Mouse (Mus musculus) embryonic facial prominence, embryonic 14.5 days (tissue): ENCODE measurements around the gene Ercc6. TPM values are rescaled to one million over a fixed set of nuclear protein-coding genes. Genes with fewer than 3 reads are reported as not detected.

Experiments
- ATAC-seq: fragments of 200-750 bp; cut with Nextera tagmentation; 2 replicates; pipeline ENCODE4 v1.8.0; 2017; ENCODE audit warnings: low read depth, moderate number of reproducible peaks, moderate TSS enrichment
- DNase-seq: peaks from one replicate; pipeline ENCODE4 v3.0.0-alpha.2; 2015; ENCODE audit warnings: low spot score
- H3K27ac ChIP-seq: fragments of 300-500 bp; sonication (generic); replicated peaks from 2 replicates; pipeline ENCODE4 v1.5.1; 2014; ENCODE audit warnings: low read depth, mild to moderate bottlenecking, low read length, moderate library complexity
- H3K27me3 ChIP-seq: fragments of 300-500 bp; sonication (generic); replicated peaks from 2 replicates; pipeline ENCODE4 v1.6.1; 2014; ENCODE audit warnings: low read length; ENCODE audit not compliant: control insufficient read depth, insufficient read depth
- H3K36me3 ChIP-seq: fragments of 300-500 bp; sonication (generic); 2 replicates; pipeline ENCODE4 v1.6.1; 2014; ENCODE audit warnings: low read length, mixed read lengths; ENCODE audit not compliant: control insufficient read depth, insufficient read depth
- H3K4me1 ChIP-seq: fragments of 300-500 bp; sonication (generic); 2 replicates; pipeline ENCODE4 v1.6.1; 2014; ENCODE audit warnings: antibody characterized with exemption, low read length; ENCODE audit not compliant: control insufficient read depth, insufficient read depth
- H3K4me2 ChIP-seq: fragments of 300-500 bp; sonication (generic); 2 replicates; pipeline ENCODE4 v1.6.1; 2014; ENCODE audit warnings: low read depth, mild to moderate bottlenecking, low read length, moderate library complexity, mixed read lengths
- H3K4me3 ChIP-seq: fragments of 300-500 bp; sonication (generic); 2 replicates; pipeline ENCODE4 v1.5.1; 2014; ENCODE audit warnings: low read depth, mild to moderate bottlenecking, low read length
- H3K9ac ChIP-seq: fragments of 300-500 bp; sonication (generic); 2 replicates; pipeline ENCODE4 v1.6.1; 2014; ENCODE audit warnings: low read depth, mild to moderate bottlenecking, low read length, moderate library complexity, mixed read lengths
- H3K9me3 ChIP-seq: fragments of 300-500 bp; sonication (generic); 2 replicates; pipeline ENCODE4 v1.6.1; 2016; ENCODE audit warnings: low read length; ENCODE audit not compliant: control insufficient read depth
- WGBS: fragments of 180-500 bp; shearing (Covaris S2); extraction: QIAGEN DNeasy Blood & Tissue Kit; methylation state at CpG from one replicate; pipeline ENCODE4 v1.1.7; 2014; 5-methylcytosine and 5-hydroxymethylcytosine counted together
- polyA plus RNA-seq: library from polyadenylated mRNA; unstranded; fragments of >200 nt; fragmentation: Nextera tagmentation; extraction: Ambion mirVana; gene quantifications from 2 replicates; pipeline ENCODE4 v1.2.1, GENCODE M21; 2014

Gene Ercc6
- polyA plus RNA-seq, 1 experiment from 2014 or later = 13.4 TPM

- Histone ChIP-seq H3K36me3 (peaks cover 79% of the 10 kb centered on the region), H3K9ac (no peak overlapping the region), H3K4me1 (no peaks in the 10 kb centered on the region), H3K4me2 (no peak overlapping the region), H3K27ac (no peak overlapping the region), H3K4me3 (no peak overlapping the region), H3K9me3 (no peaks in the 10 kb centered on the region), H3K27me3 (no peaks in the 10 kb centered on the region)
- 95% methylated on average over 6 of the region's 6 CpGs for WGBS
- no peak for ATAC-seq
- DNase-seq = no peak
Observed at GRCm38 (mm10) chr14:32563661-32564060, 50.3 kb downstream of the Ercc6 start.

GRCm38 (mm10) chr14:32572519-32572918 lies 59.2 kb downstream of the Ercc6 start:
- no peak overlapping the region for H3K4me3 ChIP-seq
- H3K9ac ChIP-seq = no peak overlapping the region
- H3K9me3 ChIP-seq = no peaks in the 10 kb centered on the region
- H3K4me1 ChIP-seq = no peaks in the 10 kb centered on the region
- DNase-seq (no peak), ATAC-seq (no peak)
- no peak overlapping the region for H3K27ac ChIP-seq
- no peak overlapping the region for H3K4me2 ChIP-seq
- 67% methylated on average over 8 of the region's 8 CpGs for WGBS
- peaks cover 84% of the 10 kb centered on the region for H3K36me3 ChIP-seq
- no peaks in the 10 kb centered on the region for H3K27me3 ChIP-seq

GRCm38 (mm10) chr14:32578420-32578819 lies 65.1 kb downstream of the Ercc6 start:
- no peak overlapping the region for H3K27ac ChIP-seq
- no peak overlapping the region for H3K4me2 ChIP-seq
- ATAC-seq (no peak), DNase-seq (no peak)
- no peaks in the 10 kb centered on the region for H3K9me3 ChIP-seq
- no peak overlapping the region for H3K9ac ChIP-seq
- peaks cover 47% of the 10 kb centered on the region for H3K36me3 ChIP-seq
- no peaks in the 10 kb centered on the region for H3K4me1 ChIP-seq
- no peak overlapping the region for H3K4me3 ChIP-seq
- no peaks in the 10 kb centered on the region for H3K27me3 ChIP-seq
- WGBS = 93% methylated on average over 2 of the region's 2 CpGs

- H3K9ac ChIP-seq = no peak overlapping the region
- peaks cover 3% of the 10 kb centered on the region; the same call in 1 of the 2 replicates for H3K36me3 ChIP-seq
- DNase-seq (no peak), ATAC-seq (no peak)
- no peak overlapping the region for H3K27ac ChIP-seq
- H3K9me3 ChIP-seq = no peaks in the 10 kb centered on the region
- no peak overlapping the region for H3K4me2 ChIP-seq
- H3K4me3 ChIP-seq = no peak overlapping the region
- H3K4me1 ChIP-seq = no peaks in the 10 kb centered on the region
- WGBS = 94% methylated on average over 9 of the region's 9 CpGs
- H3K27me3 ChIP-seq = no peaks in the 10 kb centered on the region
Observed at GRCm38 (mm10) chr14:32583696-32584095, 70.4 kb downstream of the Ercc6 start.

DNA sequence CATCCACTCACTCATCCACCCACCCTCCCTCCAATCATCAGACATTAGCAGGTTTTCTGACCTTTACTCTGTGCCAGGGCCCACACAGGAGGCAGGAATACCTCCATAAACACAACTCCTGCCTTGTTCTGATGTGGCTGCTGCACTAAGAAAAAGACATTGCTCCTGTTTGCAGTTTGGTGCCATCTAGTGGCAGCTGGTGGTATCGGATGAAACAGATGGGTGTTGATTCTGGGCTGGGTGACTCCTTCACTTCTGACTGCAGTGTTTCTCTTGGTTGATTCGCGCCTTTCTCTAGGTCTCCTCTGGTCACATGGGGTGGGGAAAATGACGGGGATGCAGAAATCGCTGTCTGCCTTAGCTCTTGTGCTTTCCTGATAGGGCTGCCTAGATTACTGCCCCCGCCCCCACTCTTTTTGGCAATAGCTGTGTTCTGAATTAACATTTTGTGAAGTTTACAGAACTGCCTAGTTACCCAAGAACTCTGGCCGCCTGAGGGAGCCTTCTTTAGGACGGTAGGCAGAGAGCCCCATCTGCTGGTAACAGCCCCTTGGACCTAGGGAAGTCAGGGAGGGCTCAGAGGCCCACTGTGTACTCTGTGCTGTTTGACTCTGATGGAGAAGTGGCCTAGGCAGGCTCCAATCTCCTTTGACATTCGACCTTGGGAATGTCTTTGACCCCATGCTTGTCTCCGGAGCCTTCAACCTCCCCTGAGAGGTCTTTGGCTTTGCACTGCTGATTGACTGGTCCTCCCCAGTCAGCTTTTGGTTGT lies 73.9 kb downstream of the Ercc6 start:
- H3K9ac ChIP-seq = no peak overlapping the region
- ATAC-seq (no peak), DNase-seq (peak; percentile 61)
- peaks cover 7% of the 10 kb centered on the region; the same call in 1 of the 2 replicates for H3K27me3 ChIP-seq
- no peaks in the 10 kb centered on the region for H3K9me3 ChIP-seq
- no peak overlapping the region for H3K4me2 ChIP-seq
- no peak overlapping the region for H3K4me3 ChIP-seq
- H3K36me3 ChIP-seq = no peaks in the 10 kb centered on the region
- H3K4me1 ChIP-seq = no peaks in the 10 kb centered on the region
- no peak overlapping the region for H3K27ac ChIP-seq
- 14% methylated on average over 10 of the region's 10 CpGs for WGBS

DNA sequence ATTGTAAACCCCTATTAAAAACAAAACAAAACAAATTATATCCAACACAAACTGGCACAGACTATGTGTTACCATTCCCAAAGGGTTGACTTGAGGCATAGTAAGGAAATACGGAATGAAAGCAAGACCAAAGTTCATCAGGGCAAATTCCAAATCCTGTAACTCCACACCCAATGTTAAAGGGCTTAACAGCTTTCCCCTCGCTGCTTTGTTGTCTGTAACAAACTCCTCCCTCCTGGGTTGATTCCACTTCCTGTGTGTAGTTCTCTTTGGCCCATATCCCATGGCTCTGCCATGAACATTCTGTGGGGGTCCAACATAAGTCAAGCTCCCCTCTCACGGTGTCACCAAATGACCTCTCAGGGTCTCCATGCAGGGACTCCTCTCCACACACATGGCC lies 77.1 kb downstream of the Ercc6 start:
- DNase-seq (no peak), ATAC-seq (no peak)
- H3K4me3 ChIP-seq = no peak overlapping the region
- no peak overlapping the region for H3K4me2 ChIP-seq
- H3K9me3 ChIP-seq = no peaks in the 10 kb centered on the region
- no peak overlapping the region for H3K27ac ChIP-seq
- no peak overlapping the region for H3K9ac ChIP-seq
- no peaks in the 10 kb centered on the region for H3K4me1 ChIP-seq
- H3K27me3 ChIP-seq = peaks cover 26% of the 10 kb centered on the region
- 50% methylated on average over 3 of the region's 3 CpGs for WGBS
- no peaks in the 10 kb centered on the region for H3K36me3 ChIP-seq

- H3K36me3 ChIP-seq = no peaks in the 10 kb centered on the region
- no peak overlapping the region for H3K27ac ChIP-seq
- H3K4me3 ChIP-seq = peak overlapping the region; percentile 25
- peak overlapping the region; percentile 41 for H3K4me2 ChIP-seq
- DNase-seq = peak; percentile 89
- H3K27me3 ChIP-seq = peaks cover 86% of the 10 kb centered on the region
- peak; percentile 79 for ATAC-seq
- WGBS = under 1% methylated on average over 54 of the region's 78 CpGs
- H3K9ac ChIP-seq = no peak overlapping the region
- no peaks in the 10 kb centered on the region for H3K9me3 ChIP-seq
- H3K4me1 ChIP-seq = peaks cover 14% of the 10 kb centered on the region; the same call in 1 of the 2 replicates
Observed at GRCm38 (mm10) chr14:32597232-32598231, 84.2 kb downstream of the Ercc6 start.

GRCm38 (mm10) chr14:32598437-32599219 lies 85.3 kb downstream of the Ercc6 start:
- H3K4me2 ChIP-seq = peak overlapping the region; percentile 52
- H3K4me1 ChIP-seq = peaks cover 14% of the 10 kb centered on the region; the same call in 1 of the 2 replicates
- peak overlapping the region; percentile 31; the same call in 1 of the 2 replicates for H3K4me3 ChIP-seq
- no peaks in the 10 kb centered on the region for H3K36me3 ChIP-seq
- DNase-seq (no peak), ATAC-seq (no peak)
- no peaks in the 10 kb centered on the region for H3K9me3 ChIP-seq
- H3K27me3 ChIP-seq = peaks cover 94% of the 10 kb centered on the region
- WGBS = 6% methylated on average over 23 of the region's 23 CpGs
- no peak overlapping the region for H3K9ac ChIP-seq
- H3K27ac ChIP-seq = no peak overlapping the region
